ENCODE assay signal across 19 mouse cellular contexts in the genomic region with DNA sequence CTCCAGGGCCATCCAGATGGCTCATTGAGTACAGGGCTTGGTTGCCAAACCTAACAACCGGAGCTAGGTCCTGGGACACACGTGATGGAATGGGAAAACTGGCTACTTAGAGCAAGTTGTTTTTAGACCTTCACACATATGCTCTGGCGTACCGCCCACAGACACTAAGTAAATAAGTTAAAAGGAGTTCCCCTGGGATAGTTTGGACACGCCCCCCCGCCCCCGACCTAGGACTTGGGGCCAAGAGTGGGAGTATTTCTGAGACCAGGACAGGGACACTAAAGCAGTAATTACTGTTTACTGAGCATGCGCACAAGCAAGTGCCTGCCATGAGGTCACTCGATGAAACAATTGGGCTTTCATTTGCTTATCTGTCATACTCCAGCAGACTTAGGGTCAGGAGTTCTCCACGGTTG. TPM values are rescaled to one million over a fixed set of nuclear protein-coding genes. Genes with fewer than 3 reads are reported as not detected.
A peak's percentile ranks its signal among the peaks of the same experiment; 100 is the strongest.
DNase-seq lines count a peak whose midpoint lies in the region; ATAC-seq and TF ChIP-seq lines count a peak whose summit lies in the region.
"Had no signal": no experiment of that assay in that cellular context is flagged by ENCODE, and none has a peak within 500 bp of the region (broad histone marks: within the 10 kb centered on the region; RNA-seq: fewer than 3 reads in every experiment).

No protein-coding gene starts in this region.

- no peak for TF ChIP-seq POLR2A in liver, adult 2 months (IDR thresholded peaks at IDR 0.05; ENCODE audit: extremely low read depth, insufficient read depth, low read length)

- no peaks in the 10 kb centered on the region for H3K79me2 ChIP-seq in liver, adult 2 months (ENCODE audit: control insufficient read depth, insufficient read depth, low read length)

- no peaks in the 10 kb centered on the region for H3K9me3 ChIP-seq in heart, postnatal 0 days (replicated peaks; ENCODE audit: control insufficient read depth, low read length)
- no peaks in the 10 kb centered on the region for H3K9me3 ChIP-seq in heart, embryonic 11.5 days (replicated peaks; ENCODE audit: control insufficient read depth, low read length)
- no peaks in the 10 kb centered on the region for H3K9me3 ChIP-seq in liver, embryonic 12.5 days (replicated peaks)
- H3K9me3 ChIP-seq in liver, postnatal 0 days (ENCODE audit: low read length), result no peaks in the 10 kb centered on the region
- H3K9me3 ChIP-seq: embryonic facial prominence, embryonic 12.5 days; neural tube, embryonic 12.5 days had no signal

- no peak overlapping the region for H3K27ac ChIP-seq in heart, postnatal 0 days (ENCODE audit: low read depth)
- H3K27ac ChIP-seq in heart, embryonic 11.5 days (ENCODE audit: low read depth, low read length), result no peak overlapping the region
- no peak overlapping the region for H3K27ac ChIP-seq in liver, adult 2 months (replicated peaks; ENCODE audit: insufficient read depth, low read depth, low read length)
- H3K27ac ChIP-seq in liver, embryonic 12.5 days, result no peak overlapping the region
- peak overlapping the region; percentile 69 for H3K27ac ChIP-seq in liver, postnatal 0 days (ENCODE audit: low read depth)
- H3K27ac ChIP-seq: embryonic facial prominence, embryonic 12.5 days; neural tube, embryonic 12.5 days had no signal

- DNase-seq in heart, postnatal 0 days (ENCODE audit: low spot score), result no peak
- peak; percentile 27 for DNase-seq in liver, adult 2 months (ENCODE audit: extremely low read depth, low read depth, low spot score)
- peak; percentile 43 for DNase-seq in embryo, embryonic 9.5 days (ENCODE audit: extremely low spot score)
- peak; percentile 72 for DNase-seq in liver, postnatal 0 days
- DNase-seq in adrenal gland, postnatal 25 days, result no peak
- no peak for DNase-seq in spleen, adult 12 weeks (ENCODE audit: low spot score)
- DNase-seq: adrenal gland, adult 8-10 months; B cell, adult 2 months; cerebellum, adult 8-10 months; gastrocnemius, postnatal 36 days; thymus, postnatal 14 days had no signal

- no peak overlapping the region for H3K4me2 ChIP-seq in heart, postnatal 0 days (ENCODE audit: low read depth, low read length)
- H3K4me2 ChIP-seq in heart, embryonic 11.5 days, result no peak overlapping the region
- no peak overlapping the region for H3K4me2 ChIP-seq in liver, embryonic 12.5 days
- H3K4me2 ChIP-seq in liver, postnatal 0 days (ENCODE audit: low read depth, low read length), result no peak overlapping the region
- H3K4me2 ChIP-seq: embryonic facial prominence, embryonic 12.5 days; neural tube, embryonic 12.5 days had no signal

- 73% methylated on average over 10 of the region's 10 CpGs for WGBS in heart, postnatal 0 days
- WGBS in heart, embryonic 11.5 days (ENCODE audit: insufficient replicate concordance), result 76% methylated on average over 10 of the region's 10 CpGs
- 30% methylated on average over 10 of the region's 10 CpGs for WGBS in liver, adult 2 months
- WGBS in liver, embryonic 12.5 days (ENCODE audit: insufficient replicate concordance), result 65% methylated on average over 10 of the region's 10 CpGs
- 60% methylated on average over 10 of the region's 10 CpGs for WGBS in liver, postnatal 0 days (ENCODE audit: insufficient replicate concordance)

- TF ChIP-seq EP300 in heart, postnatal 0 days (IDR thresholded peaks at IDR 0.05; ENCODE audit: low read depth), result no peak
- TF ChIP-seq EP300 in liver, postnatal 0 days (IDR thresholded peaks at IDR 0.05; ENCODE audit: low read depth), result peak; percentile 44; the same call in 1 of the 2 replicates

- peaks cover 12% of the 10 kb centered on the region for H3K27me3 ChIP-seq in heart, postnatal 0 days (ENCODE audit: control insufficient read depth, insufficient read depth, low read length)
- 0 out of 2 replicates have a peak, but pooled peaks cover 2% of the 10 kb centered on the region for H3K27me3 ChIP-seq in heart, embryonic 11.5 days (ENCODE audit: control insufficient read depth, insufficient read depth, low read length)
- no peaks in the 10 kb centered on the region for H3K27me3 ChIP-seq in liver, adult 2 months (ENCODE audit: control insufficient read depth, insufficient read depth, low read length)
- peaks cover 5% of the 10 kb centered on the region for H3K27me3 ChIP-seq in liver, embryonic 12.5 days (replicated peaks)
- peaks cover under 1% of the 10 kb centered on the region; the same call in 1 of the 2 replicates for H3K27me3 ChIP-seq in liver, postnatal 0 days (ENCODE audit: insufficient read depth, low read length)
- H3K27me3 ChIP-seq: neural tube, embryonic 12.5 days had no signal

- no peak overlapping the region for H3K4me3 ChIP-seq in heart, postnatal 0 days (ENCODE audit: low read depth, low read length)
- H3K4me3 ChIP-seq in heart, embryonic 11.5 days (ENCODE audit: low read depth, low read length), result no peak overlapping the region
- H3K4me3 ChIP-seq in liver, adult 2 months (ENCODE audit: insufficient read depth, low read depth, low read length), result no peak overlapping the region
- H3K4me3 ChIP-seq in liver, embryonic 12.5 days, result no peak overlapping the region
- no peak overlapping the region for H3K4me3 ChIP-seq in liver, postnatal 0 days (ENCODE audit: low read depth, low read length)
- H3K4me3 ChIP-seq: embryonic facial prominence, embryonic 12.5 days; neural tube, embryonic 12.5 days had no signal

- H3K36me3 ChIP-seq in heart, postnatal 0 days (replicated peaks; ENCODE audit: control insufficient read depth, insufficient read depth, low read length), result no peaks in the 10 kb centered on the region
- H3K36me3 ChIP-seq in heart, embryonic 11.5 days (ENCODE audit: control insufficient read depth, insufficient read depth, low read length), result no peaks in the 10 kb centered on the region
- no peaks in the 10 kb centered on the region for H3K36me3 ChIP-seq in liver, adult 2 months (ENCODE audit: control insufficient read depth, insufficient read depth, low read length)
- no peaks in the 10 kb centered on the region for H3K36me3 ChIP-seq in liver, embryonic 12.5 days
- H3K36me3 ChIP-seq in liver, postnatal 0 days (replicated peaks; ENCODE audit: insufficient read depth, low read length), result no peaks in the 10 kb centered on the region
- H3K36me3 ChIP-seq: embryonic facial prominence, embryonic 12.5 days; neural tube, embryonic 12.5 days had no signal

- no peak overlapping the region for H3K9ac ChIP-seq in heart, postnatal 0 days (replicated peaks; ENCODE audit: low read depth, low read length)
- no peak overlapping the region for H3K9ac ChIP-seq in heart, embryonic 11.5 days (ENCODE audit: low read depth, low read length)
- no peak overlapping the region for H3K9ac ChIP-seq in liver, adult 2 months (ENCODE audit: low read depth, low read length)
- no peak overlapping the region for H3K9ac ChIP-seq in liver, embryonic 12.5 days
- H3K9ac ChIP-seq in liver, postnatal 0 days (replicated peaks), result no peak overlapping the region
- H3K9ac ChIP-seq: embryonic facial prominence, embryonic 12.5 days; neural tube, embryonic 12.5 days had no signal

- H3K4me1 ChIP-seq in heart, postnatal 0 days (ENCODE audit: control insufficient read depth, insufficient read depth), result no peaks in the 10 kb centered on the region
- H3K4me1 ChIP-seq in heart, embryonic 11.5 days (ENCODE audit: control insufficient read depth, insufficient read depth, low read length), result no peaks in the 10 kb centered on the region
- peaks cover 6% of the 10 kb centered on the region; the same call in 1 of the 2 replicates for H3K4me1 ChIP-seq in liver, adult 2 months (ENCODE audit: control insufficient read depth, insufficient read depth, low read length)
- no peaks in the 10 kb centered on the region for H3K4me1 ChIP-seq in liver, embryonic 12.5 days
- no peaks in the 10 kb centered on the region; the same call in 1 of the 2 replicates for H3K4me1 ChIP-seq in liver, postnatal 0 days (ENCODE audit: insufficient read depth)
- H3K4me1 ChIP-seq: neural tube, embryonic 12.5 days had no signal

- peak; percentile 70 for ATAC-seq in heart, postnatal 0 days (ENCODE audit: insufficient read depth, low read depth)
- no peak for ATAC-seq in heart, embryonic 11.5 days (replicated peaks; ENCODE audit: insufficient number of reproducible peaks, low FRiP score, low TSS enrichment)
- ATAC-seq in liver, embryonic 12.5 days, result no peak
- peak; percentile 76 for ATAC-seq in liver, postnatal 0 days

- TF ChIP-seq CTCF in heart, postnatal 0 days (IDR thresholded peaks at IDR 0.05; ENCODE audit: low read depth), result no peak
- TF ChIP-seq CTCF in liver, adult 2 months (IDR thresholded peaks at IDR 0.05; ENCODE audit: low read depth, low read length), result no peak
- no peak for TF ChIP-seq CTCF in liver, postnatal 0 days (IDR thresholded peaks at IDR 0.05; ENCODE audit: low read depth)

RNA-seq across cellular contexts. Expression of gene Tmem174, which starts 42.5 kb away (rescaled TPM):
- total RNA-seq in heart, postnatal 0 days (2014; rRNA removed; ENCODE audit: low replicate concordance), result not detected in 2 replicates
- polyA plus RNA-seq in heart, postnatal 0 days (2015; fragmentation: Nextera tagmentation; extraction: Ambion mirVana), result not detected in 2 replicates
- polyA plus RNA-seq in heart, embryonic 11.5 days (2014; fragmentation: Nextera tagmentation; extraction: Ambion mirVana), result 0.16 and 0.23 TPM in 2 replicates
- total RNA-seq in liver, adult 2 months (2014; rRNA removed), result not detected in 2 replicates
- polyA plus RNA-seq in liver, adult 2 months (2012; rRNA removed), result not detected in 2 replicates
- not detected in 2 replicates for polyA plus RNA-seq in liver, embryonic 12.5 days (2016; fragmentation: Nextera tagmentation; extraction: Ambion mirVana)
- polyA plus RNA-seq in liver, postnatal 0 days (2015; fragmentation: Nextera tagmentation; extraction: Ambion mirVana), result not detected in 2 replicates
- total RNA-seq in adrenal gland, postnatal 25 days (2021), result not detected in 2 replicates
- total RNA-seq: adrenal gland, adult 8-10 months; gastrocnemius, postnatal 36 days; hematopoietic stem cell, adult 5-6 weeks; layer of hippocampus, postnatal 25 days; midbrain, postnatal 0 days had no signal
- polyA plus RNA-seq: embryonic facial prominence, embryonic 12.5 days; limb, embryonic 11.5 days; midbrain, postnatal 0 days; neural tube, embryonic 12.5 days had no signal

Comparison
In these comparisons a context has a peak if more than half of its experiments do, and no peak if none do; other contexts are left out.
1. ATAC-seq: peak in heart, postnatal 0 days (single experiment) and liver, postnatal 0 days (single experiment); none in heart, embryonic 11.5 days (single experiment) and liver, embryonic 12.5 days (single experiment).
2. DNase-seq: peak in liver, adult 2 months (single experiment), embryo, embryonic 9.5 days (single experiment) and liver, postnatal 0 days (single experiment); none in heart, postnatal 0 days (single experiment), adrenal gland, postnatal 25 days (single experiment) and spleen, adult 12 weeks (single experiment).